Mouse (Mus musculus) embryonic fibroblast, embryonic 13.5 days (primary cell): ENCODE data around the gene Atg4b.

Experiments
- CTCF ChIP-seq: IDR thresholded peaks from 2 replicates; pipeline ENCODE4 v1.5.1; 2011; ENCODE audit warnings: mild to moderate bottlenecking, control low read depth, low read length, moderate library complexity, borderline replicate concordance; ENCODE audit not compliant: insufficient read depth
- POLR2A ChIP-seq: IDR thresholded peaks from 2 replicates; pipeline ENCODE4 v1.6.1; 2011; ENCODE audit warnings: low read depth, mild to moderate bottlenecking, control low read depth, low read length, moderate library complexity

GRCm38 (mm10) chr1:93776686-93777085 is 25.4 kb downstream of the Atg4b start:
- TF ChIP-seq CTCF, result no peak
- no peak for TF ChIP-seq POLR2A
